Mouse (Mus musculus): Measurements from ENCODE around the gene Scfd1.

DNA sequence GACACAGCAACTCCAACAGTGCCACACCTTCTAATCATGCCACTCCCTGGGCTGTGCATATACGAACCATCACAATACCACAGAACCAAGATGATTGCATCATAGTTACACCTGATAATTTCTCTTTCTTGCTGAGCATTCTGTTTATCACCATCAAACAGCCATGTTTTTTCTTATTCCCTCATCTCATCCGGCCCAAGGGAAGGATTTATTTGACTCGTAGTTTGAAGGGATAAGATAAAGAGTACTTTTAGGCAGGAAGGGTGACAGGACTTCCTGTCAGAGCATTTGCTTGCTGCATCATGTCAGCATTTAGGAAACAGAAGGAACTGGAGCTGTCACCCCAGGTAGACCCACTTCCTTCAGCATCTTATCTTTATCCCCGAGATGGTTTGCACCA is 34.1 kb downstream of the Scfd1 start:
- TF ChIP-seq GATA1 (IDR thresholded peaks at IDR 0.05; ENCODE audit: borderline replicate concordance, low read length) (no peak), POLR2AphosphoS5 (IDR thresholded peaks at IDR 0.05; ENCODE audit: insufficient replicate concordance, low read depth, low read length) (no peak), CTCF (IDR thresholded peaks at IDR 0.05; ENCODE audit: low read depth, low read length) (no peak), TAL1 (conservative IDR thresholded peaks at IDR 0.05; ENCODE audit: low read depth, low read length) (no peak), GATA2 (IDR thresholded peaks at IDR 0.05; ENCODE audit: borderline replicate concordance, low read depth, low read length) (no peak)
